Mouse (Mus musculus) MEL (cell line): Measurements from ENCODE around the gene Uncx.

Experiments
- JUND ChIP-seq: IDR thresholded peaks from 2 replicates; pipeline ENCODE4 v1.6.1; 2011; ENCODE audit warnings: low read depth, mild to moderate bottlenecking, improper control_type of control experiment, low read length
- TCF12 ChIP-seq: IDR thresholded peaks from 2 replicates; pipeline ENCODE4 v1.6.1; 2014; ENCODE audit warnings: low read depth, mild to moderate bottlenecking, inconsistent platforms, low read length, improper control_type of control experiment, moderate library complexity

DNA sequence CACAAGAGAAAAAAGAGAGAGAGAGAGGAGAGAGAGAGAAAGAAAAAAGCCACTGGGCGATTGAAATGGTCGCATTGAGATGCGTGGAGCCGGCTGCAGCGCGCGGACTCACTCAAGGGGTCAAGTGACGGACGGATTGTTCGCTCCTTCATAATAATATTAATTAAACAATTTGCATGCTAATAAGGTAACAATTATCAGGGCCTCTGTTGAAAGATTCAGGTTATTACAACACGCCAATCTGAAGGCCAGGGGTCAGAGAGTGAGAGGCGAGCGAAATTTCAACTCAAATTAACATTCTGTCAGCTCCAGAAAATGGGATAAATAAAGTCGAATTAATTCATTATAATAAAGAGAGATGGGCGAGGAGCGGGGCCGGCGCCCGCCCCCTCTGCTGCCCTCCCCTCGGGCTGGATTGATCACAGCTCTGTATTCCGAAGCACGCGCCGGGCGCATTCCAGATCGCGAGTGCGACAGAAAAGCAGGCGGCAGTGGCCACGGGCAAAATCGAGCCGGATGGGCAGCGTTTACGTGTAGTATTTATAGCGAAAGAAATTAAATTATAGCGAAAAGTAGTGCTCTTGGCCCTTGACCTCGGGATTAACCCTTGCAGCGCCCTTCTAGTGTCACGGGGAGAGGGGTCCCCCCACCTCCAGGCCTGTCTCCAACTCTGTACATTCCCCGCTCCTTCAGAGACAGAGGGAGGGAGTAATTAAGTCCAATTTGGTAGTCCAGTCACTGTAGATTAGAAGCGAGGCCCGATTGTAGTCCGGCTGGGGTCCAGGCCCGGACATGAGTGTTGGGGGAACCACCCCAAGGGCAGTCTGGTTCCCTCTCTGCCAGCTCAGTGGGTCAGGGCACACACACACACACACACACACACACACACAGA is 1.9 kb upstream of the Uncx start:
- no peak for TF ChIP-seq JUND
- no peak for TF ChIP-seq TCF12
